Mouse (Mus musculus) ES-Bruce4 (cell line): ENCODE data around the gene Eif4e3. TPM values are rescaled to one million over a fixed set of nuclear protein-coding genes. Genes with fewer than 3 reads are reported as not detected.

ENCODE experiments used
- H3K27ac ChIP-seq: 2 replicates; pipeline ENCODE4 v1.5.1; 2012; ENCODE audit warnings: low read length, inconsistent platforms; ENCODE audit not compliant: insufficient read depth
- H3K27me3 ChIP-seq: 2 replicates; pipeline ENCODE4 v1.6.1; 2012; ENCODE audit warnings: mild to moderate bottlenecking, low read length, inconsistent platforms; ENCODE audit not compliant: control insufficient read depth, poor library complexity, insufficient read depth, severe bottlenecking
- H3K36me3 ChIP-seq: 2 replicates; pipeline ENCODE4 v1.6.1; 2012; ENCODE audit warnings: inconsistent platforms, mild to moderate bottlenecking, low read length, moderate library complexity; ENCODE audit not compliant: control insufficient read depth, poor library complexity, insufficient read depth, severe bottlenecking
- H3K4me1 ChIP-seq: one replicate; pipeline ENCODE4 v1.8.1; 2011; ENCODE audit warnings: low read length; ENCODE audit not compliant: control insufficient read depth, insufficient read depth
- H3K4me3 ChIP-seq: 2 replicates; pipeline ENCODE4 v1.5.1; 2011; ENCODE audit warnings: low read depth, mild to moderate bottlenecking, low read length
- H3K9ac ChIP-seq: 2 replicates; pipeline ENCODE4 v1.6.1; 2012; ENCODE audit warnings: low read depth, mild to moderate bottlenecking, inconsistent platforms; ENCODE audit not compliant: poor library complexity, severe bottlenecking
- H3K9me3 ChIP-seq: replicated peaks from 2 replicates; pipeline ENCODE4 v1.6.1; 2012; ENCODE audit warnings: mild to moderate bottlenecking, low read length, inconsistent platforms; ENCODE audit not compliant: control insufficient read depth, poor library complexity, insufficient read depth, severe bottlenecking
- CTCF ChIP-seq: IDR thresholded peaks from one replicate; pipeline ENCODE4 v1.8.1; 2011; ENCODE audit warnings: low read depth, low read length
- EP300 ChIP-seq: IDR thresholded peaks from 2 replicates; pipeline ENCODE4 v1.6.1; 2011; ENCODE audit warnings: low read depth, low read length; ENCODE audit not compliant: insufficient read depth
- POLR2A ChIP-seq: IDR thresholded peaks from one replicate; pipeline ENCODE4 v1.8.1; 2011; ENCODE audit warnings: low read length; ENCODE audit not compliant: insufficient read depth
- polyA plus RNA-seq: library from polyadenylated mRNA; stranded (reverse); fragments of >200 nt; gene quantifications from 2 replicates; pipeline ENCODE4 v1.2.4, GENCODE M21; 2011; ENCODE audit warnings: low read depth; ENCODE audit not compliant: missing spikeins, insufficient read depth, insufficient read length

The Eif4e3 gene
- polyA plus RNA-seq, 1 experiment, result 8.6 TPM

GRCm38 (mm10) chr6:99644386-99644785, 22.2 kb downstream of the Eif4e3 start:
- no peak overlapping the region for H3K27ac ChIP-seq
- H3K9ac ChIP-seq, result no peak overlapping the region
- no peaks in the 10 kb centered on the region for H3K4me1 ChIP-seq
- no peaks in the 10 kb centered on the region for H3K36me3 ChIP-seq
- no peaks in the 10 kb centered on the region for H3K27me3 ChIP-seq
- no peaks in the 10 kb centered on the region for H3K9me3 ChIP-seq
- no peak overlapping the region for H3K4me3 ChIP-seq
- TF ChIP-seq POLR2A (no peak), EP300 (no peak)

DNA sequence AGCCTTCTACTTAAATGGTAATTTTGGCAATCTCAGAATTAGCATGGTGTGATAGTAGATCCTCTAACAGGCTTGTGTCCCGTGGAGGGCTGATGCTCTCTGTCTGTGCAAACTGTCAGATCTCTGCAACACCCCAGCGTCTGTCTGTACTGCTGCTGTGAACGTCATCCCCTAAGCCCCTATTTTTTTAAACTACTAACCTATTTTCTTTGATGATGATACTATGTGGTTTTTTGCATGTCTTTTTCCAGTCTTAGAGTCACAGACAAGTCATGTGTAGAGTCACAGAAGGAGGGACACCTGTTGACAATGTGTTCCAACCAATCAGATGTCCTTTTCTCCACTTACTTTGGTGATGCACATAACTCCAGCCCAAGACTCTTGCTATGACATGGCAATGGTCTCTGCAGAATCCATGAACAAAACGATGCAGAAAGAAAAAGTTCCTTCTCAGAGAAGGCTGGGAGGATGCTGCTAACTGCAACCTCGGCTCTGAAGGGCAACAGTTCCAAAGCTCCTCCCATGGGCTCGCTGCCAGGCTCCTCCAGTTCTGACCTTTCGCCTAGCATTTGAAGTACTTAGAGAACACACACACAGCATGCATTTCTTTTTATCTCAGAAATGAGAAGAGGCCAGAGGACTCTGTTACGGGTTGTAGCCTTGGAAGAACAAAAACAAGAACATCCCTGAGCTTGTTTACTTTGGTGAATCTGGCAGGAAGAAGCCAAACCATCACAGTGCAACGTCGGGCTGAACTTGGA, 23.0 kb downstream of the Eif4e3 start:
- Histone ChIP-seq H3K4me1 (no peaks in the 10 kb centered on the region), H3K36me3 (no peaks in the 10 kb centered on the region), H3K4me3 (no peak overlapping the region), H3K9me3 (no peaks in the 10 kb centered on the region), H3K27ac (no peak overlapping the region), H3K27me3 (no peaks in the 10 kb centered on the region), H3K9ac (no peak overlapping the region)
- no peak for TF ChIP-seq POLR2A
- TF ChIP-seq CTCF, result no peak
- no peak for TF ChIP-seq EP300

- TF ChIP-seq CTCF, result no peak
- no peak for TF ChIP-seq POLR2A
- TF ChIP-seq EP300, result no peak
- H3K36me3 ChIP-seq, result no peaks in the 10 kb centered on the region
- H3K9ac ChIP-seq, result no peak overlapping the region
- H3K27ac ChIP-seq, result no peak overlapping the region
- no peaks in the 10 kb centered on the region for H3K27me3 ChIP-seq
- no peaks in the 10 kb centered on the region for H3K9me3 ChIP-seq
- H3K4me3 ChIP-seq, result no peak overlapping the region
- H3K4me1 ChIP-seq, result no peaks in the 10 kb centered on the region
Observed at GRCm38 (mm10) chr6:99637456-99637855, 29.1 kb downstream of the Eif4e3 start.

- Histone ChIP-seq H3K9me3 (no peaks in the 10 kb centered on the region), H3K27me3 (no peaks in the 10 kb centered on the region), H3K27ac (no peak overlapping the region), H3K36me3 (no peaks in the 10 kb centered on the region), H3K9ac (no peak overlapping the region), H3K4me3 (no peak overlapping the region), H3K4me1 (no peaks in the 10 kb centered on the region)
- TF ChIP-seq EP300 (no peak), CTCF (no peak), POLR2A (no peak)
Observed at GRCm38 (mm10) chr6:99636801-99637200, 29.8 kb downstream of the Eif4e3 start.

GRCm38 (mm10) chr6:99636121-99636520, 30.4 kb downstream of the Eif4e3 start:
- Histone ChIP-seq H3K27ac (no peak overlapping the region), H3K36me3 (no peaks in the 10 kb centered on the region), H3K4me3 (no peak overlapping the region), H3K4me1 (no peaks in the 10 kb centered on the region), H3K9me3 (no peaks in the 10 kb centered on the region), H3K9ac (no peak overlapping the region), H3K27me3 (no peaks in the 10 kb centered on the region)
- TF ChIP-seq EP300 (no peak), CTCF (no peak), POLR2A (no peak)

- no peaks in the 10 kb centered on the region for H3K4me1 ChIP-seq
- no peak overlapping the region for H3K27ac ChIP-seq
- no peaks in the 10 kb centered on the region for H3K9me3 ChIP-seq
- H3K27me3 ChIP-seq, result no peaks in the 10 kb centered on the region
- no peaks in the 10 kb centered on the region for H3K36me3 ChIP-seq
- no peak overlapping the region for H3K9ac ChIP-seq
- no peak for TF ChIP-seq CTCF
- H3K4me3 ChIP-seq, result no peak overlapping the region
Observed at GRCm38 (mm10) chr6:99632121-99632980, 34.2 kb downstream of the Eif4e3 start.
